In genomic region chr7:104129726-104130125, GRCm38 (mm10) we compare ENCODE assay signal across 27 mouse cellular contexts. TPM values are rescaled to one million over a fixed set of nuclear protein-coding genes. Genes with fewer than 3 reads are reported as not detected.
"Had no signal": no experiment of that assay in that cellular context is flagged by ENCODE, and none has a peak within 500 bp of the region (broad histone marks: within the 10 kb centered on the region; RNA-seq: fewer than 3 reads in every experiment).

TSS of gene Ubqln5 (minus strand) at chr7:104129826.

- ATAC-seq: liver, embryonic 12.5 days; midbrain, embryonic 16.5 days had no signal

- H3K9ac ChIP-seq: liver, embryonic 12.5 days; liver, embryonic 14.5 days; lung, embryonic 14.5 days; midbrain, embryonic 12.5 days; neural tube, embryonic 13.5 days; neural tube, embryonic 15.5 days had no signal

- H3K27ac ChIP-seq: liver, embryonic 12.5 days; liver, embryonic 14.5 days; midbrain, embryonic 10.5 days; midbrain, embryonic 12.5 days; neural tube, embryonic 13.5 days; neural tube, embryonic 15.5 days had no signal

- H3K9me3 ChIP-seq: liver, embryonic 12.5 days; midbrain, embryonic 10.5 days; midbrain, embryonic 12.5 days; neural tube, embryonic 13.5 days; neural tube, embryonic 15.5 days had no signal

- H3K4me2 ChIP-seq: liver, embryonic 12.5 days; lung, embryonic 14.5 days; midbrain, embryonic 12.5 days; neural tube, embryonic 13.5 days; neural tube, embryonic 15.5 days had no signal

- H3K4me3 ChIP-seq: liver, embryonic 12.5 days; midbrain, embryonic 10.5 days; midbrain, embryonic 12.5 days; myocyte; neural tube, embryonic 13.5 days; neural tube, embryonic 15.5 days had no signal

- H3K27me3 ChIP-seq: liver, embryonic 12.5 days; midbrain, embryonic 12.5 days; neural tube, embryonic 13.5 days; neural tube, embryonic 15.5 days had no signal

- DNase-seq: lung, adult 18-20 months; lung, embryonic 14.5 days; lung, postnatal 10 days; lung, postnatal 4 days; midbrain, embryonic 14.5 days; retina, postnatal 1 day; right cerebral cortex, adult 18-20 months; right cerebral cortex, postnatal 25 days; right cerebral cortex, postnatal 4 days; spleen, adult 18-20 months; thymus, adult 18-20 months; thymus, postnatal 25 days had no signal

- H3K4me1 ChIP-seq: liver, embryonic 12.5 days; midbrain, embryonic 10.5 days; midbrain, embryonic 12.5 days; neural tube, embryonic 13.5 days; neural tube, embryonic 15.5 days had no signal

- H3K36me3 ChIP-seq: liver, embryonic 12.5 days; midbrain, embryonic 10.5 days; midbrain, embryonic 12.5 days; neural tube, embryonic 13.5 days; neural tube, embryonic 15.5 days had no signal

RNA-seq across cellular contexts. Expression of gene Ubqln5, which starts in this region (rescaled TPM):
- total RNA-seq: megakaryocyte-erythroid progenitor cell, adult 5-6 weeks had no signal
- polyA plus RNA-seq: liver, embryonic 12.5 days; liver, embryonic 14.5 days; liver, embryonic 16.5 days; lung, embryonic 14.5 days; lung, embryonic 16.5 days; midbrain, embryonic 10.5 days; midbrain, embryonic 12.5 days; midbrain, embryonic 14.5 days; midbrain, embryonic 16.5 days; myocyte; neural tube, embryonic 11.5 days; neural tube, embryonic 13.5 days; neural tube, embryonic 15.5 days; small intestine, adult 2 months; stomach, embryonic 14.5 days; stomach, embryonic 16.5 days had no signal
